Mouse (Mus musculus): ENCODE measurements at regions not wholly inside any gene's neighbourhood (a gene's known extent, or its start where the extent isn't known, plus 50 kb on each side); places are given as distances from the start of the nearest gene placed in this dataset.

GRCm38 (mm10) chr7:129794276-129794675 lies 202.6 kb downstream of the Wdr11 start:
- no peaks in the 10 kb centered on the region for H3K79me2 ChIP-seq (replicated peaks; ENCODE audit: control insufficient read depth, insufficient read depth, low read length)
- no peak overlapping the region for H3K27ac ChIP-seq
- no peak overlapping the region for H3K4me3 ChIP-seq
- no peak overlapping the region for H3K9ac ChIP-seq (ENCODE audit: low read depth, low read length)
- intact Hi-C loops (cut with DNase I) = no loop called here
- TF ChIP-seq EP300 (IDR thresholded peaks at IDR 0.05; ENCODE audit: insufficient read depth, low read depth, low read length) = no peak
- TF ChIP-seq POLR2A (IDR thresholded peaks at IDR 0.05; ENCODE audit: insufficient read depth, low read depth, low read length) = no peak
- TF ChIP-seq CTCF (IDR thresholded peaks at IDR 0.05) = no peak
- H3K4me1 ChIP-seq (ENCODE audit: control insufficient read depth, insufficient read depth, low read length) = no peaks in the 10 kb centered on the region; the same call in 1 of the 2 replicates
- no peaks in the 10 kb centered on the region for H3K36me3 ChIP-seq (ENCODE audit: control insufficient read depth, insufficient read depth, low read length)
- DNase-seq = no peak
- WGBS = 75% methylated on average over 5 of the region's 5 CpGs
- no peaks in the 10 kb centered on the region for H3K27me3 ChIP-seq (ENCODE audit: control insufficient read depth, insufficient read depth, low read length)

- no peak for TF ChIP-seq CTCF (IDR thresholded peaks at IDR 0.05)
- TF ChIP-seq EP300 (IDR thresholded peaks at IDR 0.05; ENCODE audit: insufficient read depth, low read depth, low read length) = no peak
- no peak for TF ChIP-seq POLR2A (IDR thresholded peaks at IDR 0.05; ENCODE audit: insufficient read depth, low read depth, low read length)
- no peak overlapping the region for H3K27ac ChIP-seq
- H3K9ac ChIP-seq (ENCODE audit: low read depth, low read length) = no peak overlapping the region
- no peak for DNase-seq
- intact Hi-C loops (cut with DNase I) = no loop called here
- no peaks in the 10 kb centered on the region for H3K4me1 ChIP-seq (ENCODE audit: control insufficient read depth, insufficient read depth, low read length)
- WGBS = 83% methylated on average over 5 of the region's 5 CpGs
- no peaks in the 10 kb centered on the region for H3K79me2 ChIP-seq (replicated peaks; ENCODE audit: control insufficient read depth, insufficient read depth, low read length)
- no peaks in the 10 kb centered on the region for H3K36me3 ChIP-seq (ENCODE audit: control insufficient read depth, insufficient read depth, low read length)
- H3K27me3 ChIP-seq (ENCODE audit: control insufficient read depth, insufficient read depth, low read length) = no peaks in the 10 kb centered on the region
- H3K4me3 ChIP-seq = no peak overlapping the region
Observed at GRCm38 (mm10) chr7:129798525-129798924, 206.9 kb downstream of the Wdr11 start.

- H3K27ac ChIP-seq = no peak overlapping the region
- H3K79me2 ChIP-seq (replicated peaks; ENCODE audit: control insufficient read depth, insufficient read depth, low read length) = no peaks in the 10 kb centered on the region
- intact Hi-C loops (cut with DNase I) = no loop called here
- no peak overlapping the region for H3K9ac ChIP-seq (ENCODE audit: low read depth, low read length)
- DNase-seq = no peak
- H3K36me3 ChIP-seq (ENCODE audit: control insufficient read depth, insufficient read depth, low read length) = no peaks in the 10 kb centered on the region
- H3K27me3 ChIP-seq (ENCODE audit: control insufficient read depth, insufficient read depth, low read length) = no peaks in the 10 kb centered on the region
- H3K4me3 ChIP-seq = no peak overlapping the region
- TF ChIP-seq CTCF (IDR thresholded peaks at IDR 0.05) (no peak), POLR2A (IDR thresholded peaks at IDR 0.05; ENCODE audit: insufficient read depth, low read depth, low read length) (no peak), EP300 (IDR thresholded peaks at IDR 0.05; ENCODE audit: insufficient read depth, low read depth, low read length) (no peak)
- H3K4me1 ChIP-seq (ENCODE audit: control insufficient read depth, insufficient read depth, low read length) = no peaks in the 10 kb centered on the region
- WGBS = 62% methylated on average over 6 of the region's 6 CpGs
Observed at GRCm38 (mm10) chr7:129800461-129800867, 208.8 kb downstream of the Wdr11 start.

GRCm38 (mm10) chr7:129801431-129801847 lies 209.8 kb downstream of the Wdr11 start:
- no peaks in the 10 kb centered on the region for H3K36me3 ChIP-seq (ENCODE audit: control insufficient read depth, insufficient read depth, low read length)
- DNase-seq = peak in 1 of 2 experiments; percentile 29
- H3K9ac ChIP-seq (ENCODE audit: low read depth, low read length) = no peak overlapping the region
- H3K4me3 ChIP-seq = no peak overlapping the region
- TF ChIP-seq POLR2A (IDR thresholded peaks at IDR 0.05; ENCODE audit: insufficient read depth, low read depth, low read length) (no peak), EP300 (IDR thresholded peaks at IDR 0.05; ENCODE audit: insufficient read depth, low read depth, low read length) (no peak), CTCF (IDR thresholded peaks at IDR 0.05) (no peak)
- no peak overlapping the region for H3K27ac ChIP-seq
- H3K27me3 ChIP-seq (ENCODE audit: control insufficient read depth, insufficient read depth, low read length) = no peaks in the 10 kb centered on the region
- no peaks in the 10 kb centered on the region for H3K79me2 ChIP-seq (replicated peaks; ENCODE audit: control insufficient read depth, insufficient read depth, low read length)
- no peaks in the 10 kb centered on the region for H3K4me1 ChIP-seq (ENCODE audit: control insufficient read depth, insufficient read depth, low read length)
- 17% methylated on average over 2 of the region's 2 CpGs for WGBS
- intact Hi-C loops (cut with DNase I) = no loop called here

GRCm38 (mm10) chr7:129802168-129802567 lies 210.5 kb downstream of the Wdr11 start:
- 36% methylated on average over 6 of the region's 6 CpGs for WGBS
- intact Hi-C loops (cut with DNase I) = no loop called here
- H3K27me3 ChIP-seq (ENCODE audit: control insufficient read depth, insufficient read depth, low read length) = no peaks in the 10 kb centered on the region
- H3K4me3 ChIP-seq = no peak overlapping the region
- no peaks in the 10 kb centered on the region for H3K4me1 ChIP-seq (ENCODE audit: control insufficient read depth, insufficient read depth, low read length)
- no peak for DNase-seq
- no peaks in the 10 kb centered on the region for H3K79me2 ChIP-seq (replicated peaks; ENCODE audit: control insufficient read depth, insufficient read depth, low read length)
- no peak overlapping the region for H3K9ac ChIP-seq (ENCODE audit: low read depth, low read length)
- no peak for TF ChIP-seq EP300 (IDR thresholded peaks at IDR 0.05; ENCODE audit: insufficient read depth, low read depth, low read length)
- TF ChIP-seq CTCF (IDR thresholded peaks at IDR 0.05) = no peak
- TF ChIP-seq POLR2A (IDR thresholded peaks at IDR 0.05; ENCODE audit: insufficient read depth, low read depth, low read length) = no peak
- no peak overlapping the region for H3K27ac ChIP-seq
- H3K36me3 ChIP-seq (ENCODE audit: control insufficient read depth, insufficient read depth, low read length) = no peaks in the 10 kb centered on the region

- Histone ChIP-seq H3K4me1 (ENCODE audit: control insufficient read depth, insufficient read depth, low read length) (no peaks in the 10 kb centered on the region), H3K36me3 (ENCODE audit: control insufficient read depth, insufficient read depth, low read length) (no peaks in the 10 kb centered on the region), H3K27ac (no peak overlapping the region), H3K79me2 (replicated peaks; ENCODE audit: control insufficient read depth, insufficient read depth, low read length) (no peaks in the 10 kb centered on the region), H3K4me3 (no peak overlapping the region), H3K9ac (ENCODE audit: low read depth, low read length) (no peak overlapping the region), H3K27me3 (ENCODE audit: control insufficient read depth, insufficient read depth, low read length) (no peaks in the 10 kb centered on the region)
- intact Hi-C loops (cut with DNase I) = no loop called here
- DNase-seq = no peak
- TF ChIP-seq CTCF (IDR thresholded peaks at IDR 0.05) (no peak), EP300 (IDR thresholded peaks at IDR 0.05; ENCODE audit: insufficient read depth, low read depth, low read length) (no peak), POLR2A (IDR thresholded peaks at IDR 0.05; ENCODE audit: insufficient read depth, low read depth, low read length) (no peak)
- WGBS = 82% methylated on average over 5 of the region's 5 CpGs
Observed at GRCm38 (mm10) chr7:129805340-129805739, 213.7 kb downstream of the Wdr11 start.

Measured in heart, adult 2 months (tissue).